Mouse (Mus musculus): ENCODE data around the gene Clec2l.

Clec2l gene

DNA sequence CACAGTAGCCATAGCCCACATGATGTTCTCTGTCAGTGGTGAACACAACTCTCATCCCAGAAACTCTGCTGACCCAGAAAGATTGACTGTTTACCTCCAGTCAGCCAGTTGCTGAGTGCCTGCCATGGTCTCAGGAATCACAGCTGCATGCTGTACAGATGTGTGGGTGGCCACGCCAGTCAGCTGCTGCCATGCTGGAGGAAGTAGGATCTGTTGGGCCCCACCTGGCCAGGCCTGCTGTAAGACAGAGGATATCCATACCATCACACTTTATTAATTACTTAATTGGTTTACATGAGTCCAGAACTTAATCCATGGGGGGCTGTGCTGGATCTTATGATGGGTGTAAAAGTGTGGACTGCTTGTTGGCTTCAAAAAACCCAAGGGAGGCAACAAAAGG is 58.5 kb downstream of the Clec2l start:
- DNase-seq: no peak

DNA sequence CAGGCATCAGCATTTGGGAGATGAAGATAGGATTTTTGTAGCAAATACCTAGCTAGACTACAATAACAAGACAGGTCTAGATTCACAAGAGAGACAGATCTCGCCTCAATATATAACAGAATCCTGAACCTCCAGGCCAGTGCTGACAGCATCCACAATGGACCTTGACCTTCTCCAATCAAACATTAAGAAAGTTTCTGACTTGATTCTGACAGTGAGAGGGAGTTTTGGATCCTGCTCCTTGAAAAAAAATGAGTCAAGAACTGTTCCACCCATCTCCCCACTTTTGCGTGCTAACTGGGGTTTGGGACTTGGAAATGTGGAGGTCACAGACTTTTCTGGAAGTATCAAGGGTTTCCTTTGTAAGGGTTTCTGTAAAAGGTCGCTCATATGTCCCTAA is 62.6 kb downstream of the Clec2l start:
- DNase-seq: no peak
